Mouse (Mus musculus): ENCODE measurements around the gene Ppp1r3d.

DNA sequence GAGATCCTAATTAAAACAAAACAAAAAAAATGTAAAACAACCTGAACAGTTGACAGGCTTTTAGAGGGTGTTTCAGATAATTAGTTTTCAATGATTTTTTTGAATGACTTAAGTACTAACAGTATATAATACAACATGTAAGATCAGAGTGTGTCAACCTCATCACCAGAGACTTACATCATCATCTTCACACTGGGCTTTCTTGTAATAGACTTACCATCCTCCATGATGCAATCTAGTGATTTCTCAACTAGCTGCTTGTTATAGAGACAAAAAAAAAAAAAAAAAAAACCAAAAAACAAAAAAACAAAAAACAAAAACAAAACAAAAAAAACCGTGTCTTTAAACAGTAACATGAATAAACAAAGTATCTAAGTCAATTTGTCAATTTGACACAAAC, 5.2 kb downstream of the Ppp1r3d start:
- TF ChIP-seq CTCF (conservative IDR thresholded peaks at IDR 0.05; ENCODE audit: low read length) (no peak), NANOG (IDR thresholded peaks at IDR 0.05; ENCODE audit: borderline replicate concordance, low read length) (no peak)

Data from E14TG2a.4 (cell line).